Mouse (Mus musculus) heart, adult 2 months (tissue): Measurements from ENCODE around the gene 1110002E22Rik. TPM values are rescaled to one million over a fixed set of nuclear protein-coding genes. Genes with fewer than 3 reads are reported as not detected.

ENCODE experiments used
- DNase-seq, 2 experiments: peaks; one replicate each; pipeline ENCODE4 v3.0.0; 2021
- H3K27ac ChIP-seq: fragments of 200-600 bp; 2 replicates; pipeline ENCODE4 v1.8.1; 2022
- H3K27me3 ChIP-seq: fragments of 200-500 bp; 2 replicates; pipeline ENCODE4 v1.6.1; 2012; ENCODE audit warnings: mild to moderate bottlenecking, low read length, inconsistent platforms, mixed read lengths; ENCODE audit not compliant: control insufficient read depth, insufficient read depth
- H3K36me3 ChIP-seq: fragments of 200-500 bp; 2 replicates; pipeline ENCODE4 v1.6.1; 2012; ENCODE audit warnings: low read length, inconsistent platforms; ENCODE audit not compliant: control insufficient read depth, insufficient read depth
- H3K4me1 ChIP-seq: fragments of 200-500 bp; 2 replicates; pipeline ENCODE4 v1.6.1; 2011; ENCODE audit warnings: low read length; ENCODE audit not compliant: control insufficient read depth, insufficient read depth
- H3K4me3 ChIP-seq: fragments of 200-600 bp; 2 replicates; pipeline ENCODE4 v1.8.1; 2022
- H3K79me2 ChIP-seq: fragments of 200-500 bp; replicated peaks from 2 replicates; pipeline ENCODE4 v1.6.1; 2012; ENCODE audit warnings: mild to moderate bottlenecking, inconsistent platforms, low read length, moderate library complexity, mixed read lengths; ENCODE audit not compliant: control insufficient read depth, insufficient read depth
- H3K9ac ChIP-seq: fragments of 200-500 bp; 2 replicates; pipeline ENCODE4 v1.6.1; 2012; ENCODE audit warnings: low read depth, mild to moderate bottlenecking, control low read depth, inconsistent platforms, low read length, mixed read lengths
- CTCF ChIP-seq: fragments of 200-600 bp; IDR thresholded peaks from 2 replicates; pipeline ENCODE4 v1.8.1; 2022; ENCODE audit warnings: antibody characterized with exemption, mild to moderate bottlenecking, moderate library complexity
- EP300 ChIP-seq: fragments of 200-500 bp; IDR thresholded peaks from 2 replicates; pipeline ENCODE4 v1.6.1; 2011; ENCODE audit warnings: low read depth, low read length, control low read depth; ENCODE audit not compliant: insufficient read depth
- POLR2A ChIP-seq: fragments of 200-500 bp; IDR thresholded peaks from 2 replicates; pipeline ENCODE4 v1.6.1; 2011; ENCODE audit warnings: mild to moderate bottlenecking, low read depth, low read length, control low read depth; ENCODE audit not compliant: insufficient read depth
- WGBS: fragments of 180-500 bp; shearing (Covaris S2); methylation state at CpG from one replicate; pipeline ENCODE4 v1.1.7; 2018; 5-methylcytosine and 5-hydroxymethylcytosine counted together
- intact Hi-C: fragments of 180-260 bp; cut with DNase I; formaldehyde crosslinking; loops from one replicate; pipeline ENCODE4 v1.15.1; 2025
- polyA plus RNA-seq: library from polyadenylated mRNA; depleted of rRNA; stranded (reverse); fragments of >200 nt; gene quantifications from 2 replicates; pipeline ENCODE4 v1.2.3, GENCODE M21; 2012; rRNA removed
- total RNA-seq, 2 experiments: library from RNA; stranded (reverse); gene quantifications; 2 replicates each; pipeline ENCODE4 v1.2.3; 2021

1110002E22Rik gene
- total and polyA plus RNA-seq, 3 experiments, result 14.7 to 48.8 (median 48.1) TPM

DNA sequence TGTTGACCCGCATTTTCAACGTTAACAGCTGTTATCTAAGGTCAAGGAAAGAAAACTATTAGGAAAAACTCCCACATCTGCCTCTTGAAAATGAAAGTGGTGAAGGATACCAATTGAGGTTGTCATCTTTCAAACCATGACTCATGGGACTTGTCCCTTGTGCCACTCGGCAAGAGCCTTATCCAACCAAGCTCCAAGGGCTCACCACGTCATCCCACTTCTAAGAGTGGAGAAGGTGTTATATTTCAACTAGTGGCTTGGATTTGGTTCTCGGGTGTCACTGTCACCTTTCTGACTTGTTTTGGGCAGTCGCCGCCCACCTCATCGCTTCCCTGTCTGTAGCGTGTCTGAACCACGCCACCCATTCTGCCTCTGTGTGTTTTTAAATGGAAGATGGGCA is 59.0 kb downstream of the 1110002E22Rik start:
- Histone ChIP-seq H3K4me3 (no peak overlapping the region), H3K27ac (no peak overlapping the region), H3K9ac (no peak overlapping the region), H3K27me3 (no peaks in the 10 kb centered on the region), H3K79me2 (no peaks in the 10 kb centered on the region), H3K4me1 (peaks cover 4% of the 10 kb centered on the region), H3K36me3 (no peaks in the 10 kb centered on the region)
- DNase-seq, result no peak
- intact Hi-C loops, result no loop called here
- TF ChIP-seq POLR2A, result no peak
- no peak for TF ChIP-seq CTCF
- no peak for TF ChIP-seq EP300
- WGBS, result 81% methylated on average over 10 of the region's 10 CpGs

DNA sequence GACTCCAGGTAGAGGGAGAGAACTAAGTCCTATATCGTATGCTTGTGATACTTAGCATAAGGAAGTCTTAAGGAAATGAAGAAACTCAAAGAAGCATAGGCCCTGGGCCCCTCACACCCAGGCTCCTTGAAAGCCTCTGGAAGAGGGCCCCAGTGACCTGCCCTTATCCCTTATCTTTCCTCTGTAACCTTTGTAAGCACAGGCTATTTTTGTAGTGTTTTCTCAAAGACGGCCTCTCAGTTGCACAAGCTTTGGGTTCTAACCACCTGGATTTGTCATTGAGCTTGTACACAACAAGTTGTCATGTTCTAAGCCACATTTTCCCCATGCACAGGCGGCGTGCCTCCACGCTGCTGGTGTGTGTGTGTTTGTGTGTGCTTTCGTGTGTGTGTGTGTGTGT is 64.3 kb downstream of the 1110002E22Rik start:
- H3K27ac ChIP-seq, result no peak overlapping the region

DNA sequence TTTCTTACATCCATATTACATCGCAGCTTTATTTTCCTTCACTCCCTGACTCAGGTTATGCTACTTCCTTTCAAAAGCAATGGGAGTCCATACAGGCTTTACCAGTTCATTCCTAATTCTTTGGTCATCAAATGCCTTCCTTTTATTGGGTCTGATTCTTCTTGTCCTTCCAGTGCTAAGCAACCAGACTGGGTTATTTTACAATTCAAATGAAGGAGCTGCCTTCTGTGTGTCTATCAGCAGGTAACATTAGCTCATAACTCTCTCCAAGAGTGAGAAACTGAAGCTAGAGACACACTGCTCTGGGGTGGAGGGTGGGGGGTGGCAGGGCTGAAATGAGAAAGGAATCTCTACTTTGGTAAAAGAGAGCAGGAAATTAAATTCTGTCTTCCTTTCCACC is 65.8 kb downstream of the 1110002E22Rik start:
- TF ChIP-seq EP300, result no peak
- TF ChIP-seq CTCF, result no peak
- no peak for TF ChIP-seq POLR2A
- Histone ChIP-seq H3K27ac (no peak overlapping the region), H3K79me2 (no peaks in the 10 kb centered on the region), H3K4me3 (no peak overlapping the region), H3K9ac (no peak overlapping the region), H3K27me3 (no peaks in the 10 kb centered on the region), H3K4me1 (peaks cover 1% of the 10 kb centered on the region), H3K36me3 (no peaks in the 10 kb centered on the region)
- DNase-seq, result no peak
- WGBS, result 63% methylated on average over 1 of the region's 1 CpGs
- intact Hi-C loops, result no loop called here

More for the DNA sequence above, 64.3 kb downstream of the 1110002E22Rik start:
- 79% methylated on average over 6 of the region's 6 CpGs for WGBS
- Histone ChIP-seq H3K4me1 (peaks cover 1% of the 10 kb centered on the region), H3K27me3 (no peaks in the 10 kb centered on the region), H3K4me3 (no peak overlapping the region), H3K36me3 (no peaks in the 10 kb centered on the region), H3K9ac (no peak overlapping the region), H3K79me2 (no peaks in the 10 kb centered on the region)
- DNase-seq, result no peak
- intact Hi-C loops, result no loop called here
- no peak for TF ChIP-seq POLR2A
- TF ChIP-seq CTCF, result no peak
- no peak for TF ChIP-seq EP300

Other genes with a start within 250 kb of the 1110002E22Rik start
- gene H2afz, start 200.6 kb upstream of the 1110002E22Rik start, total RNA-seq, result 10 to 100 TPM; 53.7 to 53.9 TPM
- gene H2afz, start 200.6 kb upstream of the 1110002E22Rik start, polyA plus RNA-seq, result 103 and 154 TPM in 2 replicates
- 10 to 100 TPM; 10.1 to 11.5 TPM for gene Dnajb14, start 197.4 kb upstream of the 1110002E22Rik start, total RNA-seq
- gene Dnajb14, start 197.4 kb upstream of the 1110002E22Rik start, polyA plus RNA-seq, result 3.2 and 7.8 TPM in 2 replicates
- gene Lamtor3, start 146.5 kb upstream of the 1110002E22Rik start, total RNA-seq, result 100 to 1,000 TPM in 1 of 2 experiments, 10 to 100 TPM in 1; 88.9 to 107 TPM
- 48.7 and 77.2 TPM in 2 replicates for gene Lamtor3, start 146.5 kb upstream of the 1110002E22Rik start, polyA plus RNA-seq
- gene Dapp1, start 83.5 kb upstream of the 1110002E22Rik start, total RNA-seq, result 1 to 10 TPM; 5.0 to 6.9 TPM
- 4.0 and 5.2 TPM in 2 replicates for gene Dapp1, start 83.5 kb upstream of the 1110002E22Rik start, polyA plus RNA-seq
- gene Gm5105, start 2.3 kb downstream of the 1110002E22Rik start, total RNA-seq, result 1 to 10 TPM in 1 of 2 experiments, under 1 TPM in 1; 0.77 to 1.4 TPM
- gene Gm5105, start 2.3 kb downstream of the 1110002E22Rik start, polyA plus RNA-seq, result 1.4 and 2.0 TPM in 2 replicates
- 1 to 10 TPM; 3.2 to 3.8 TPM for gene Trmt10a, start 78.4 kb downstream of the 1110002E22Rik start, total RNA-seq
- gene Trmt10a, start 78.4 kb downstream of the 1110002E22Rik start, polyA plus RNA-seq, result 0.47 and 1.3 TPM in 2 replicates
- gene Mttp, start 79.9 kb downstream of the 1110002E22Rik start, total RNA-seq, result 1 to 10 TPM; 5.9 to 6.9 TPM
- 2.0 and 3.0 TPM in 2 replicates for gene Mttp, start 79.9 kb downstream of the 1110002E22Rik start, polyA plus RNA-seq
- gene 4930579F01Rik, start 128.8 kb downstream of the 1110002E22Rik start, total RNA-seq, result not detected
- gene 4930579F01Rik, start 128.8 kb downstream of the 1110002E22Rik start, polyA plus RNA-seq, result 0.06 TPM in 1 of 2 replicates, not detected in the other
- gene Adh7, start 152.7 kb downstream of the 1110002E22Rik start, total RNA-seq, result under 1 TPM in 1 of 2 experiments, not detected in 1; 0.73 TPM
- gene Adh7, start 152.7 kb downstream of the 1110002E22Rik start, polyA plus RNA-seq, result 0.15 and 1.4 TPM in 2 replicates
- gene Adh1, start 195.9 kb downstream of the 1110002E22Rik start, total RNA-seq, result 10 to 100 TPM; 27.5 to 34.3 TPM
- gene Adh1, start 195.9 kb downstream of the 1110002E22Rik start, polyA plus RNA-seq, result 26.1 and 29.7 TPM in 2 replicates
- not detected for gene Adh6a, start 248.2 kb downstream of the 1110002E22Rik start, total RNA-seq
- gene Adh6a, start 248.2 kb downstream of the 1110002E22Rik start, polyA plus RNA-seq, result not detected in 2 replicates